Mouse (Mus musculus): ENCODE measurements around the gene Vmn1r131. TPM values are rescaled to one million over a fixed set of nuclear protein-coding genes. Genes with fewer than 3 reads are reported as not detected.
"Not testable (repeated sequence)": the region's sequence is repeated elsewhere in the genome, so short reads cannot be mapped to it uniquely, and the experiment has no call there.

Gene Vmn1r131
- total RNA-seq (2021), result not detected
- long read RNA-seq, experiment 1, result 0 reads
- long read RNA-seq, experiment 2, result 0 reads

DNA sequence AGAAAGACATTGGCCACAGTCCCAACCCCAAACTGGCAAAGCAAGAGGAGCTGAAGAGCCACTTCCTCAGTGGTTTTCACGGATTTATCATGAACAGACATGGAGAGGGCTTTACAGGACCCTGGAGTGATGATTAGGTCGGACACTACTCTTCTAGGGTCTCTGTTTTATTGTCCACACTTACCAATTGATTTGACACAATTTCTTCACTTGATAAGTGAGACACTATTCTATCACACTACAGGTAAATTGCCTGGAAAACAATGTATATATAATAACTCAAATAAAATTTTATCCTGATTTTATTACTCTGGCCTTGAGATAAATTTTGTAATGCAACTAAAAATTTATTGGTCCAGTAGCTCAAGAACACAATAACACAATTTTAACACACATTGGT, at the start of gene Vmn1r131:
Gene Vmn1r131, minus strand, starts transcription at position 101 of the 400 bp plus-strand sequence.
- DNase-seq; H3K27ac ChIP-seq; intact Hi-C loops (cut with DNase I); H3K4me3 ChIP-seq: not testable (repeated sequence)

DNA sequence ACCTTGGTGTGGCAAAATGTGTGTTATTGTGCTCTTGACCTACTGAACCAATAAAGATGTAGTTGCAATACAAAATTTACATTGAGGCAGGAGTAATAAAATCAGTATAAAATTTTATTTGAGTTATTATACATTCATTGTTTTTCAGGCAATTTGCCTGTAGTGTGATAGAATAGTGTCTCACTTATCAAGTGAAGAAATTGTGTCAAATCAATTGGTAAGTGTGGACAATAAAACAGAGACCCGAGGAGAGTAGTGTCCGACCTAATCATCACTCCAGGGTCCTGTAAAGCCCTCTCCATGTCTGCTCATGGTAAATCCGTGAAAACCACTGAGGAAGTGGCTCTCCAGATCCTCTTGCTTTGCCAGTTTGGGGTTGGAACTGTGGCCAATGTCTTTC, 34.4 kb downstream of the Vmn1r131 start, which contains the start of gene Vmn1r130:
Gene Vmn1r130, plus strand, starts transcription at position 301 of the 400 bp plus-strand sequence.
- intact Hi-C loops (cut with DNase I); DNase-seq; H3K27ac ChIP-seq; H3K4me3 ChIP-seq: not testable (repeated sequence)

Other genes with a start within 250 kb of the Vmn1r131 start
- gene Vmn1r126, start 244.6 kb downstream of the Vmn1r131 start, total RNA-seq (2021), result not detected
- not detected for gene Vmn1r127, start 226.2 kb downstream of the Vmn1r131 start, total RNA-seq (2021)
- not detected for gene Vmn1r128, start 196.7 kb downstream of the Vmn1r131 start, total RNA-seq (2021)
- not detected for gene Vmn1r129, start 184.8 kb downstream of the Vmn1r131 start, total RNA-seq (2021)
- not detected for gene Gm6882, start 113.3 kb downstream of the Vmn1r131 start, total RNA-seq (2021)
- not detected for gene Vmn1r130, start 34.3 kb downstream of the Vmn1r131 start, total RNA-seq (2021)
- not detected for gene Vmn1r132, start 68.0 kb upstream of the Vmn1r131 start, total RNA-seq (2021)
- gene Gm4175, start 215.4 kb upstream of the Vmn1r131 start, total RNA-seq (2021), result not detected